ENCODE assay signal across 18 mouse cellular contexts in the genomic region with DNA sequence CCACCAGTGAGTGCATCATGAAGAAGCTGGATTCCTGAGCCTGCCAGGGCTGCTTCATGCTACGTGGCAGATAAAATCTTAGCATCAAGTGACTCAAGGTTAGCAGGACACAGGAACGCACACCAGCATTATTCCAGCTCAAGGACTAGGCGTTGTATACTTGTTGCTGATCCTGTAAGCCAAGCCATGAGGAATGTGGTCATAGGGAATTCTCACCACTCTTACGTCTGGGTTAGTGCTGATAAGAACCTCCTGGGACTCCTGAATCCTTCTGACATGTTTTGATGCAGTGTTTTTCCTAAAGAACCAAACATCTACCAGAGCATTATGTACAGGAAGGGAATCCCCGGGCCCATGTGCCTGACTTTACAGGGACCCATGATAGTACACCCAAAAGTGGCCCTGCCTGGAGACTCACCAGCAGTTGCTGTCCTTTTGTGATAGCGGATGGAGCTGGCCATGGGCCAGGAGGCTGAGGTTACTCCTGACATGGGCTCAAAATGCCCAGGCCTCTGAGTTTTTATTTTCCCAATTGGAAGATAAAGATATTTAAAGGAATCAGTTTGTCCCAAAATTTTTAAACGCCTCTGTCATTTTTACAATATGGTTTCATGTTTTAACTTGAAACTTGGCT. TPM values are rescaled to one million over a fixed set of nuclear protein-coding genes. Genes with fewer than 3 reads are reported as not detected.
DNase-seq lines count a peak whose midpoint lies in the region; TF ChIP-seq lines count a peak whose summit lies in the region.
"Had no signal": no experiment of that assay in that cellular context is flagged by ENCODE, and none has a peak within 500 bp of the region (broad histone marks: within the 10 kb centered on the region; RNA-seq: fewer than 3 reads in every experiment).

No protein-coding gene starts in this region.

- peak; percentile 28 to 52 for DNase-seq in cerebellum, postnatal 14 days
- DNase-seq in cerebellum, adult 11 months: no peak
- peak; percentile 31 for DNase-seq in kidney, postnatal 10 days
- no peak for DNase-seq in kidney, adult 2 months
- DNase-seq in Muller cell, postnatal 12 days (ENCODE audit: inconsistent ontology term): peak; percentile 20
- DNase-seq in heart, postnatal 4 days: peak; percentile 68
- no peak for DNase-seq in right cerebral cortex, adult 18-20 months
- DNase-seq: cerebellum, adult 11-12 months; kidney, adult 18-20 months; spleen, adult 18-20 months; thymus, postnatal 14 days had no signal

- no peak for TF ChIP-seq POLR2A in kidney, adult 2 months (IDR thresholded peaks at IDR 0.05; ENCODE audit: low read depth, low read length)

- TF ChIP-seq CTCF in kidney, adult 2 months (conservative IDR thresholded peaks at IDR 0.05; ENCODE audit: insufficient read depth, insufficient read length, low read depth, low read length): no peak

- no peaks in the 10 kb centered on the region for H3K4me1 ChIP-seq in kidney, adult 2 months (ENCODE audit: control insufficient read depth, insufficient read depth, low read length)
- H3K4me1 ChIP-seq: limb, embryonic 10.5 days; stomach, embryonic 15.5 days had no signal

- WGBS in kidney, adult 2 months: 76% methylated on average over 7 of the region's 7 CpGs

- H3K36me3 ChIP-seq in kidney, adult 2 months (ENCODE audit: control insufficient read depth, insufficient read depth, low read length): no peaks in the 10 kb centered on the region
- H3K36me3 ChIP-seq: forebrain, embryonic 10.5 days; hindbrain, embryonic 15.5 days; limb, embryonic 10.5 days; liver, embryonic 12.5 days; midbrain, embryonic 10.5 days; neural tube, embryonic 15.5 days; stomach, embryonic 15.5 days had no signal

- no peak overlapping the region for H3K4me3 ChIP-seq in kidney, adult 2 months (ENCODE audit: insufficient read depth, low read depth, low read length)
- H3K4me3 ChIP-seq: forebrain, embryonic 10.5 days; hindbrain, embryonic 15.5 days; limb, embryonic 10.5 days; liver, embryonic 12.5 days; midbrain, embryonic 10.5 days; neural tube, embryonic 15.5 days; stomach, embryonic 15.5 days had no signal

- H3K27ac ChIP-seq in kidney, adult 2 months (ENCODE audit: insufficient read depth, low read depth, low read length): no peak overlapping the region
- H3K27ac ChIP-seq: forebrain, embryonic 10.5 days; hindbrain, embryonic 15.5 days; limb, embryonic 10.5 days; liver, embryonic 12.5 days; midbrain, embryonic 10.5 days; neural tube, embryonic 15.5 days; stomach, embryonic 15.5 days had no signal

- no peaks in the 10 kb centered on the region for H3K27me3 ChIP-seq in kidney, adult 2 months (replicated peaks; ENCODE audit: control insufficient read depth, insufficient read depth, low read length)
- H3K27me3 ChIP-seq: hindbrain, embryonic 15.5 days; neural tube, embryonic 15.5 days; stomach, embryonic 15.5 days had no signal

RNA-seq across cellular contexts. Expression of gene Rps6ka2, which starts 25.9 kb away (rescaled TPM):
- polyA plus RNA-seq in kidney, adult 2 months (2012; rRNA removed): 5.3 and 5.5 TPM in 2 replicates
- 10 to 100 TPM; 26.2 to 31.1 TPM for total RNA-seq in heart, postnatal 4 days (2021)

Comparison
In these comparisons a context has a peak if more than half of its experiments do, and no peak if none do; other contexts are left out.
1. DNase-seq: peak in cerebellum, postnatal 14 days (2 of 2), kidney, postnatal 10 days (single experiment), Muller cell, postnatal 12 days (single experiment) and heart, postnatal 4 days (single experiment); none in cerebellum, adult 11 months (single experiment), kidney, adult 2 months (single experiment) and right cerebral cortex, adult 18-20 months (single experiment).